Mouse (Mus musculus): ENCODE data around the gene Gpd1.

GRCm38 (mm10) chr15:99698533-99699085, 18.7 kb upstream of the Gpd1 start:
- TF ChIP-seq CTCF (IDR thresholded peaks at IDR 0.05; ENCODE audit: low read depth): no peak
- no peak for TF ChIP-seq EP300 (IDR thresholded peaks at IDR 0.05; ENCODE audit: low read depth)
